Mouse (Mus musculus) liver, postnatal 0 days (tissue): Measurements from ENCODE around the gene Ammecr1. TPM values are rescaled to one million over a fixed set of nuclear protein-coding genes. Genes with fewer than 3 reads are reported as not detected.

Experiments
- ATAC-seq: fragments of 200-750 bp; cut with Nextera tagmentation; 2 replicates; pipeline ENCODE4 v1.8.0; 2017; ENCODE audit warnings: mild to moderate bottlenecking, moderate library complexity
- DNase-seq: peaks from one replicate; pipeline ENCODE4 v3.0.0-alpha.2; 2016
- H3K27ac ChIP-seq: fragments of 300-500 bp; sonication (generic); 2 replicates; pipeline ENCODE4 v1.5.1; 2014; ENCODE audit warnings: antibody characterized with exemption, moderate library complexity, mild to moderate bottlenecking, low read depth
- H3K27me3 ChIP-seq: fragments of 300-500 bp; sonication (generic); 2 replicates; pipeline ENCODE4 v1.6.1; 2014; ENCODE audit warnings: low read length, control low read depth, mixed read lengths; ENCODE audit not compliant: insufficient read depth
- H3K36me3 ChIP-seq: fragments of 300-500 bp; sonication (generic); replicated peaks from 2 replicates; pipeline ENCODE4 v1.6.1; 2014; ENCODE audit warnings: mild to moderate bottlenecking, control low read depth, low read length, moderate library complexity, mixed read lengths; ENCODE audit not compliant: insufficient read depth
- H3K4me1 ChIP-seq: fragments of 300-500 bp; sonication (generic); 2 replicates; pipeline ENCODE4 v1.6.1; 2014; ENCODE audit warnings: antibody characterized with exemption, mild to moderate bottlenecking, control low read depth; ENCODE audit not compliant: insufficient read depth
- H3K4me2 ChIP-seq: fragments of 300-500 bp; sonication (generic); 2 replicates; pipeline ENCODE4 v1.6.1; 2014; ENCODE audit warnings: low read depth, mild to moderate bottlenecking, low read length, moderate library complexity, mixed read lengths
- H3K4me3 ChIP-seq: fragments of 300-500 bp; sonication (generic); 2 replicates; pipeline ENCODE4 v1.5.1; 2014; ENCODE audit warnings: low read depth, low read length
- H3K9ac ChIP-seq: fragments of 300-500 bp; sonication (generic); replicated peaks from 2 replicates; pipeline ENCODE4 v1.6.1; 2014; ENCODE audit warnings: mild to moderate bottlenecking, moderate library complexity
- H3K9me3 ChIP-seq: fragments of 300-500 bp; sonication (generic); 2 replicates; pipeline ENCODE4 v1.6.1; 2016; ENCODE audit warnings: mild to moderate bottlenecking, control low read depth, low read length, mixed read lengths
- CTCF ChIP-seq: sonication (generic); IDR thresholded peaks from 2 replicates; pipeline ENCODE4 v1.5.1; 2016; ENCODE audit warnings: antibody characterized with exemption, low read depth
- EP300 ChIP-seq: IDR thresholded peaks from 2 replicates; pipeline ENCODE4 v1.6.1; 2016; ENCODE audit warnings: antibody characterized with exemption, low read depth, mild to moderate bottlenecking
- WGBS: fragments of 180-500 bp; shearing (Covaris S2); extraction: QIAGEN DNeasy Blood & Tissue Kit; methylation state at CpG from one replicate; pipeline ENCODE4 v1.1.7; 2014; ENCODE audit not compliant: insufficient replicate concordance; 5-methylcytosine and 5-hydroxymethylcytosine counted together
- polyA plus RNA-seq: library from polyadenylated mRNA; unstranded; fragments of >200 nt; fragmentation: Nextera tagmentation; extraction: Ambion mirVana; gene quantifications from 2 replicates; pipeline ENCODE4 v1.2.1, GENCODE M21; 2015

Gene Ammecr1
- polyA plus RNA-seq, 1 experiment from 2014 or later: 5.2 TPM

GRCm38 (mm10) chrX:142898295-142898887 lies 68.1 kb downstream of the Ammecr1 start:
- Histone ChIP-seq H3K27ac (no peak overlapping the region), H3K27me3 (no peaks in the 10 kb centered on the region), H3K9me3 (no peaks in the 10 kb centered on the region), H3K9ac (no peak overlapping the region), H3K4me1 (no peaks in the 10 kb centered on the region), H3K36me3 (no peaks in the 10 kb centered on the region), H3K4me3 (no peak overlapping the region), H3K4me2 (no peak overlapping the region)
- ATAC-seq (no peak), DNase-seq (no peak)
- TF ChIP-seq EP300 (no peak), CTCF (no peak)
- WGBS: 76% methylated on average over 9 of the region's 9 CpGs

- DNase-seq (no peak), ATAC-seq (no peak)
- Histone ChIP-seq H3K4me2 (no peak overlapping the region), H3K36me3 (no peaks in the 10 kb centered on the region), H3K9me3 (no peaks in the 10 kb centered on the region), H3K27me3 (no peaks in the 10 kb centered on the region), H3K4me1 (no peaks in the 10 kb centered on the region), H3K4me3 (no peak overlapping the region), H3K9ac (no peak overlapping the region), H3K27ac (no peak overlapping the region)
- WGBS: 86% methylated on average over 6 of the region's 6 CpGs
- no peak for TF ChIP-seq EP300
- TF ChIP-seq CTCF: no peak
These were observed 69.0 kb downstream of the Ammecr1 start for GRCm38 (mm10) chrX:142897477-142898000.

DNA sequence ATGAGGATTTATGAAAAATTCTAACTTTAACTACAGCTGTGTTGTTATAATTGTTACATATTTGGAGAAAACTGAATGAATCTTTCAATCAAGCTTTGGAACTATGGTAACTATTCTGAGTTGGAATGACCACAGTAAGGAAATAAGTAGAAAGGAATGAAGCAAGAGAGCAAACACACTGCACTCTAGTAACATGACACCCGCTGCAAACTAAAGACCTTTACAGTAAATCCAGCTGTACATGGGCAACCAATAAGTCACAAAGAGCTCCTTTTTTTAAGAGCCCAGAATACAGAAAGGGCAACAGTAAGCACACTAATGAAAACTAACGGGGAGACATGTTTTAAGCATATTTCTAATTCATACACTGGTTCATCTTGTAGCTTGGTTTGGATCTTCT lies 71.2 kb downstream of the Ammecr1 start:
- no peak for ATAC-seq
- H3K4me2 ChIP-seq: no peak overlapping the region
- no peaks in the 10 kb centered on the region for H3K27me3 ChIP-seq
- H3K4me3 ChIP-seq: no peak overlapping the region
- no peaks in the 10 kb centered on the region for H3K9me3 ChIP-seq
- H3K4me1 ChIP-seq: no peaks in the 10 kb centered on the region
- no peak overlapping the region for H3K9ac ChIP-seq
- no peak overlapping the region for H3K27ac ChIP-seq
- WGBS: 85% methylated on average over 2 of the region's 2 CpGs
- TF ChIP-seq CTCF (no peak), EP300 (no peak)
- no peaks in the 10 kb centered on the region for H3K36me3 ChIP-seq
- DNase-seq: no peak

- Histone ChIP-seq H3K4me2 (no peak overlapping the region), H3K4me1 (no peaks in the 10 kb centered on the region), H3K4me3 (no peak overlapping the region), H3K9me3 (no peaks in the 10 kb centered on the region), H3K36me3 (no peaks in the 10 kb centered on the region), H3K27me3 (no peaks in the 10 kb centered on the region), H3K27ac (no peak overlapping the region), H3K9ac (no peak overlapping the region)
- WGBS: 78% methylated on average over 7 of the region's 7 CpGs
- TF ChIP-seq CTCF: no peak
- no peak for TF ChIP-seq EP300
- no peak for ATAC-seq
- no peak for DNase-seq
These were observed 80.6 kb downstream of the Ammecr1 start for GRCm38 (mm10) chrX:142885962-142886361.

GRCm38 (mm10) chrX:142883593-142883992 lies 82.9 kb downstream of the Ammecr1 start:
- Histone ChIP-seq H3K27ac (no peak overlapping the region), H3K9ac (no peak overlapping the region), H3K9me3 (no peaks in the 10 kb centered on the region), H3K4me2 (no peak overlapping the region), H3K27me3 (no peaks in the 10 kb centered on the region), H3K4me3 (no peak overlapping the region), H3K36me3 (no peaks in the 10 kb centered on the region), H3K4me1 (no peaks in the 10 kb centered on the region)
- 80% methylated on average over 4 of the region's 4 CpGs for WGBS
- DNase-seq (no peak), ATAC-seq (no peak)
- TF ChIP-seq EP300 (no peak), CTCF (no peak)

- WGBS: 63% methylated on average over 5 of the region's 5 CpGs
These were observed 84.3 kb downstream of the Ammecr1 start for GRCm38 (mm10) chrX:142882255-142882654.

DNA sequence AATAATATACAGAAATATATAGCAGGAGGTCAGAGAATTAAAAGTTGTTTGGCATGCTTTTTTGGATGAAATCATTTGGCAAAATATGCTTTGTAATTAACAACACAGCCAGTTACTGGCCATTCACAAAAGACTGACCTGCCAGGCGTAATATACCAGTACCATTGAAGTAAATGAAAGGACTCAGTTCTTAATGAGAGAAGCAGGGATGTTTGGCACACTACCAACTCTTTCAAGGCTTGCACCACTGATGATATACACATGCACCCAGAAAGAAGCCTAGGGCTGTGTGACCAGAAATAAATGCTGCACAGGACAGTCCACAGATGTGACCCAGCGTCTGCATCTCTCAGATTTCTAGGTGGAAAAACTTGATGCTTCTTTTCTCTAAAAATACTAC lies 96.7 kb downstream of the Ammecr1 start:
- 91% methylated on average over 2 of the region's 2 CpGs for WGBS
- Histone ChIP-seq H3K4me3 (no peak overlapping the region), H3K4me2 (no peak overlapping the region), H3K4me1 (no peaks in the 10 kb centered on the region), H3K9ac (no peak overlapping the region), H3K9me3 (no peaks in the 10 kb centered on the region), H3K27ac (no peak overlapping the region), H3K36me3 (no peaks in the 10 kb centered on the region), H3K27me3 (no peaks in the 10 kb centered on the region)
- no peak for ATAC-seq
- TF ChIP-seq EP300 (no peak), CTCF (no peak)
- no peak for DNase-seq

More at GRCm38 (mm10) chrX:142882255-142882654, 84.3 kb downstream of the Ammecr1 start:
- H3K27ac ChIP-seq: no peak overlapping the region
- H3K4me3 ChIP-seq: no peak overlapping the region
- no peak overlapping the region for H3K9ac ChIP-seq
- DNase-seq: no peak
- no peaks in the 10 kb centered on the region for H3K27me3 ChIP-seq
- TF ChIP-seq CTCF (no peak), EP300 (no peak)
- no peaks in the 10 kb centered on the region for H3K9me3 ChIP-seq
- H3K4me2 ChIP-seq: no peak overlapping the region
- 0 out of 2 replicates have a peak, but pooled peaks cover 3% of the 10 kb centered on the region for H3K36me3 ChIP-seq
- ATAC-seq: no peak
- no peaks in the 10 kb centered on the region for H3K4me1 ChIP-seq
